Mouse (Mus musculus): ENCODE results near the gene Phrf1.

- TF ChIP-seq CTCF (IDR thresholded peaks at IDR 0.05; ENCODE audit: low read depth, low read length): no peak
- TF ChIP-seq POLR2A (IDR thresholded peaks at IDR 0.05; ENCODE audit: extremely low read depth, insufficient read depth, low read length): no peak
Measured at GRCm38 (mm10) chr7:141294479-141294878, 65.9 kb downstream of the Phrf1 start.

Data from liver, adult 2 months (tissue).